Mouse (Mus musculus) CD4-positive, CD25-positive, alpha-beta regulatory T cell, adult 4 months (primary cell): ENCODE measurements around the gene Dach2. TPM values are rescaled to one million over a fixed set of nuclear protein-coding genes. Genes with fewer than 3 reads are reported as not detected.

Source experiments
- polyA plus RNA-seq, 2 experiments: library from polyadenylated mRNA; unstranded; fragments of 100-300 nt; shearing (Covaris generic); gene quantifications; one replicate each; pipeline ENCODE4 v1.2.1; 2017

Dach2 gene
- polyA plus RNA-seq, 2 experiments from 2014 or later: 0.37 TPM; not detected in 1

Other genes starting within 250 kb of the Dach2 start
- 10 to 100 TPM; 18.4 to 20.5 TPM for gene Chm, start 112.0 kb upstream of the Dach2 start, polyA plus RNA-seq